Mouse (Mus musculus): ENCODE results near the gene Gm20388. TPM values are rescaled to one million over a fixed set of nuclear protein-coding genes. Genes with fewer than 3 reads are reported as not detected.

The Gm20388 gene
- polyA plus RNA-seq, 1 experiment from 2014 or later = not detected

DNA sequence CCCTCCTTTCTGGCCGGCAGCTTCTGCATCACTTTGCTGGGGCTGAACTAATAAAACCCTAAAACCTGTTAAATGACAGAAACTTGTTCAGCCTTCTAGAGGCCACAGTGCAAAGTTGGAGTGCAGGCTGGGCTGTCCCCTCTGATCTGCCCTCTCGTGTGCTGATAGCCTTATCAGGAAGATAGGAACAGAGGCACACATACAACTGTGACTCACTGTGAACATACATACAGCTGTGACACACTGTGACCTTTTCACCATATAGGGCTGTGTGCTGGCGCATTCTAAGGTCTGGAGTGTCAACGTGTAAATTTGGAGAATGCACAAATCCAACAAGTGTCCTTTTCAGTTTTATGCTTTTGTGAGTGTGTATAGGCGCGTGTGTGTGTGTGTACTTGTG lies 543.8 kb downstream of the Gm20388 start:
- TF ChIP-seq CTCF (IDR thresholded peaks at IDR 0.05; ENCODE audit: low read depth) = no peak
- ATAC-seq = peak; percentile 78
- H3K4me1 ChIP-seq (replicated peaks; ENCODE audit: control insufficient read depth, insufficient read depth, low read length) = peaks cover 19% of the 10 kb centered on the region; the same call in 1 of the 2 replicates
- no peaks in the 10 kb centered on the region for H3K9me3 ChIP-seq (ENCODE audit: control insufficient read depth)
- peak overlapping the region; percentile 62 for H3K27ac ChIP-seq (ENCODE audit: low read depth, low read length)
- H3K4me2 ChIP-seq (replicated peaks; ENCODE audit: low read depth) = no peak overlapping the region; the same call in 1 of the 2 replicates
- H3K27me3 ChIP-seq (replicated peaks; ENCODE audit: control insufficient read depth, insufficient read depth, low read length) = no peaks in the 10 kb centered on the region
- WGBS = 29% methylated on average over 6 of the region's 6 CpGs
- no peak overlapping the region for H3K4me3 ChIP-seq (ENCODE audit: low read depth, low read length)
- H3K36me3 ChIP-seq (ENCODE audit: control insufficient read depth, insufficient read depth) = no peaks in the 10 kb centered on the region
- H3K9ac ChIP-seq (ENCODE audit: low read depth, low read length) = no peak overlapping the region

DNA sequence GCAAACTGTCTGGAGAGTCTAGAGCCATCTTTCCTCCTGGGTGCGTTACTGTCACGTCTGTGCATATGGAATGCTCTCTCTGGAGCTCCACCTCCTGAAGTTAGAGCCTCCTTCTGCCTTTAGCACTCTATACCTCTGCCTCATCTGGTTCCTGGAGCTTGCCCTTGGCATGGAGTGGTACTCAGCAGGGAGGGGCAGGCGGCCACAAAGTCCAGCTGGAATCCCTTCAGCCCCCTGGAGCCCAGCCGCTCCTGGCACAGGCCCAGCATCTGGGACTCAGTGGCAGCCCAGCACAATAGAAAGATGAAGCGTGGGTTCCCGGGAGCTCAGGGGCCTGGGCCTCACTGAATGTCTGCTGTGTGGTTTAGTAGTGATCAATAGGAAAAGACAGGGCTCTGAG lies 549.7 kb downstream of the Gm20388 start:
- H3K9ac ChIP-seq (ENCODE audit: low read depth, low read length) = no peak overlapping the region
- no peaks in the 10 kb centered on the region for H3K9me3 ChIP-seq (ENCODE audit: control insufficient read depth)
- H3K4me3 ChIP-seq (ENCODE audit: low read depth, low read length) = no peak overlapping the region
- peaks cover 6% of the 10 kb centered on the region for H3K4me1 ChIP-seq (replicated peaks; ENCODE audit: control insufficient read depth, insufficient read depth, low read length)
- no peak for ATAC-seq
- 52% methylated on average over 6 of the region's 6 CpGs for WGBS
- H3K27ac ChIP-seq (ENCODE audit: low read depth, low read length) = no peak overlapping the region
- H3K36me3 ChIP-seq (ENCODE audit: control insufficient read depth, insufficient read depth) = no peaks in the 10 kb centered on the region
- H3K27me3 ChIP-seq (replicated peaks; ENCODE audit: control insufficient read depth, insufficient read depth, low read length) = 0 out of 2 replicates have a peak, but pooled peaks cover 3% of the 10 kb centered on the region
- TF ChIP-seq CTCF (IDR thresholded peaks at IDR 0.05; ENCODE audit: low read depth) = no peak
- no peak overlapping the region for H3K4me2 ChIP-seq (replicated peaks; ENCODE audit: low read depth)

DNA sequence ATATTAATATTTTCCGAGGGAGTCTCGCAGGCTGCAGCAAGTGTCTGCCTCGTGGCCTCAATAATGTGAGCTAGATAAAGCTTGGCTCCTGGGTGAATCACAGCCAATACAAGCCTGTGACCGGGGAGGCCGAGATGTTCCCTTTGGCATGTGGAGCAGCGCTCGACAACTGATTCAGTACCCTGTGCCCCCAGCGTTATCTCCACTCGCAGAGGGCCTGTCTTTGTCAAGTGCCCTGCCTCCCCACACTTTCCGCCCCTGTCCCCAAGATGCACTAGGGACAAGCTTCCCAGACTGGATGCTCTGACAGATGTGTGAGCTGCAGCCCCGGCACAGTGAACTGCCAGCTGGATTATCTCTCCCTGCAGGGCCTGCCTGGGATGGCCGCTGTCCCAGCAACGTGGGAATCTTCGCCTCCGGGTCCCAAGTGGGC lies 551.5 kb downstream of the Gm20388 start:
- no peak overlapping the region for H3K9ac ChIP-seq (ENCODE audit: low read depth, low read length)

DNA sequence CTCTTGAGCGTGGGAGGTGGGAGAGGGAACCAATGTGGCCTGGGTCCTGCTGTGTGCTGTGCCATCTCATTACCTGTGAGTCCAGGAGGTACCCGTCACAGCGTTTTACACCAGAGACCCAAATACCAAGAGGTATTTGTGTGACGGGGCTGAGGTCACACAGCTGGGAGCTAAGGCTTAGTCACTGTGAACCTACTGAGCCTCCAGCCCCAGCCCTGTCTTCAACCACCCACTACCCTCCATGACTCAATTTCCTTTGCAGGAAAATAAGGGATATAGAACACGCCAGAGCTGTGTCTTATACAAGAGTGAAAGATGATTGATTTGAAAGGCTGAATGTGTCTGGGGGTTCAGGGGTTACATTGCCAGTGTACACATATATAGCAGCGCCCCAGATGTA lies 552.0 kb downstream of the Gm20388 start:
- Histone ChIP-seq H3K36me3 (ENCODE audit: control insufficient read depth, insufficient read depth) (no peaks in the 10 kb centered on the region), H3K4me3 (ENCODE audit: low read depth, low read length) (no peak overlapping the region), H3K9me3 (ENCODE audit: control insufficient read depth) (no peaks in the 10 kb centered on the region), H3K4me1 (replicated peaks; ENCODE audit: control insufficient read depth, insufficient read depth, low read length) (no peaks in the 10 kb centered on the region; the same call in 1 of the 2 replicates), H3K4me2 (replicated peaks; ENCODE audit: low read depth) (no peak overlapping the region), H3K9ac (ENCODE audit: low read depth, low read length) (no peak overlapping the region), H3K27me3 (replicated peaks; ENCODE audit: control insufficient read depth, insufficient read depth, low read length) (0 out of 2 replicates have a peak, but pooled peaks cover 7% of the 10 kb centered on the region), H3K27ac (ENCODE audit: low read depth, low read length) (no peak overlapping the region)
- WGBS = 83% methylated on average over 6 of the region's 6 CpGs
- TF ChIP-seq CTCF (IDR thresholded peaks at IDR 0.05; ENCODE audit: low read depth) = no peak
- ATAC-seq = no peak

More for the DNA sequence above, 551.5 kb downstream of the Gm20388 start:
- WGBS = 50% methylated on average over 15 of the region's 15 CpGs
- no peak for ATAC-seq
- TF ChIP-seq CTCF (IDR thresholded peaks at IDR 0.05; ENCODE audit: low read depth) = no peak
- H3K36me3 ChIP-seq (ENCODE audit: control insufficient read depth, insufficient read depth) = no peaks in the 10 kb centered on the region
- H3K27ac ChIP-seq (ENCODE audit: low read depth, low read length) = no peak overlapping the region
- H3K9me3 ChIP-seq (ENCODE audit: control insufficient read depth) = no peaks in the 10 kb centered on the region
- no peaks in the 10 kb centered on the region; the same call in 1 of the 2 replicates for H3K4me1 ChIP-seq (replicated peaks; ENCODE audit: control insufficient read depth, insufficient read depth, low read length)
- H3K27me3 ChIP-seq (replicated peaks; ENCODE audit: control insufficient read depth, insufficient read depth, low read length) = 0 out of 2 replicates have a peak, but pooled peaks cover 7% of the 10 kb centered on the region
- no peak overlapping the region for H3K4me3 ChIP-seq (ENCODE audit: low read depth, low read length)
- H3K4me2 ChIP-seq (replicated peaks; ENCODE audit: low read depth) = no peak overlapping the region

DNA sequence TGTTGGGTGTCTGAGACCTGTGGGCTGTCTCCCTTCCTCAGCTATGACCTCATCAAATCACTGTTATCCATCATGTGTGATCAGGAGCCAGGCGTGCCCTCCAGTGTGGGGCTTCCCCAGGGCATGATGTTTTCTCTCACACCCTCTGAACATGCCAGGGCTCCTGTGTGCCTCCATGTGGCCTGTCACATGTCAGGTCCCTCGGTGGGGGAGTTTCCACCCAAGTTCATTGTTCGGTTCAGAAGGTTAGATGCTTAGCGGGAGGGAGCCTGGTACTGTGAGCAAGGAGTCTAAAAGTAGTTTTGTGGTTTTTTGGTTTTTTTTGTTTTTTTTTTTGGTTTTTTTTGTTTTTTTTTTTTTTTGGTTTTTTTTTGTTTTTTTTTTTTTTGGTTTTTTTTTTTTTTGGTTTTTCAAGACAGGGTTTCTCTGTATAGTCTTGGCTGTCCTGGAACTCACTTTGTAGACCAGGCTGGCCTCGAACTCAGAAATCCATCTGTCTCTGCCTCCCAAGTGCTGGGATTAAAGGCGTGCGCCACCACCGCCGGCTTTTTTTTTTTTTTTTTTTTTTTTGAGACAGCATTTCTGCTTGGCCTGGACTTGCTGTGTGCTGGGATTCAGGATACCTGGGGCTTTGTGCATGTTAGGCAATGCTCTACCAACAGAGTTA lies 553.4 kb downstream of the Gm20388 start:
- WGBS = 97% methylated on average over 6 of the region's 9 CpGs
- Histone ChIP-seq H3K27ac (ENCODE audit: low read depth, low read length) (no peak overlapping the region), H3K4me2 (replicated peaks; ENCODE audit: low read depth) (no peak overlapping the region), H3K4me1 (replicated peaks; ENCODE audit: control insufficient read depth, insufficient read depth, low read length) (no peaks in the 10 kb centered on the region; the same call in 1 of the 2 replicates), H3K4me3 (ENCODE audit: low read depth, low read length) (no peak overlapping the region), H3K9ac (ENCODE audit: low read depth, low read length) (no peak overlapping the region), H3K36me3 (ENCODE audit: control insufficient read depth, insufficient read depth) (no peaks in the 10 kb centered on the region), H3K9me3 (ENCODE audit: control insufficient read depth) (no peaks in the 10 kb centered on the region), H3K27me3 (replicated peaks; ENCODE audit: control insufficient read depth, insufficient read depth, low read length) (0 out of 2 replicates have a peak, but pooled peaks cover 7% of the 10 kb centered on the region)
- no peak for TF ChIP-seq CTCF (IDR thresholded peaks at IDR 0.05; ENCODE audit: low read depth)
- no peak for ATAC-seq

DNA sequence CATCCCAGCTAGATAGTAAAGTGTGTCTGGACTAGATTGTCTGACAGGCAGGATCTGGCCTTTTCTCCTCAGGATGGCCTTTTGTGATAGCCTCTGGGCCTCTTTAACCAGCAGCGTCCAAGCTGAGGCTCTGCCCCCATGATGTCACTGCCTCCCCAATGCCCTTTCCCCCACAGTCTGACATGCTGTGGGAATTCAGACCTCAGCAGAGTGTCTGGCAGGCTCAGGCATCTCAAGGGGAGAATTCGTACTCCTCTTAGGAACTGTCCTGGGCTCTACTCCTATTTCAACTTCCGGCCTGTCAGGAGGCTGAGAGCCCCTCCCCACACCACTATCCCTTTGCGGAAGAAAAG lies 553.9 kb downstream of the Gm20388 start:
- ATAC-seq = no peak
- Histone ChIP-seq H3K9ac (ENCODE audit: low read depth, low read length) (no peak overlapping the region), H3K36me3 (ENCODE audit: control insufficient read depth, insufficient read depth) (no peaks in the 10 kb centered on the region), H3K4me3 (ENCODE audit: low read depth, low read length) (no peak overlapping the region), H3K9me3 (ENCODE audit: control insufficient read depth) (no peaks in the 10 kb centered on the region), H3K4me1 (replicated peaks; ENCODE audit: control insufficient read depth, insufficient read depth, low read length) (no peaks in the 10 kb centered on the region; the same call in 1 of the 2 replicates), H3K27me3 (replicated peaks; ENCODE audit: control insufficient read depth, insufficient read depth, low read length) (peaks cover 7% of the 10 kb centered on the region; the same call in 1 of the 2 replicates), H3K27ac (ENCODE audit: low read depth, low read length) (no peak overlapping the region), H3K4me2 (replicated peaks; ENCODE audit: low read depth) (no peak overlapping the region)
- 73% methylated on average over 4 of the region's 4 CpGs for WGBS
- TF ChIP-seq CTCF (IDR thresholded peaks at IDR 0.05; ENCODE audit: low read depth) = no peak
